Mouse (Mus musculus): Measurements from ENCODE around the gene Abca8a.

The Abca8a gene

DNA sequence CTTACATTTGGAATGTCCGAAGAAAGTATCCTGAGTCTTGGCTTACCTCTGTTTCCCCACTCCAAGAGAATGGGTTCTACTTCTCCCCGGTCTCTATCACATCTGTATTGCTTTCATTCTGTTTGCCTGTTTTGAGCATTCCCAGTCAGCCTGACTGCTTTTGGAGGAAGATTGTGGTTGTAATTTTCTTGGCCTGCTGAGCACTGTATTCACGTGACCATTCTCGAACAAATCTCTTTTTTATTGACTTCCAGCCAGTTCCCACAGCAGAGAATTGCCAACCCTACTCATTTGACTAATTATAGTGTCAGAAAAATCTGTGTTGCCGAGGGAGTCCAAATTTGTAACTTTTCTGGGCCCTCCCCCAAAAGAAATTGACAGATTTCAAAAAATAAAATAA is at the start of gene Abca8a:
TSS of gene Abca8a (minus strand) at position 121 of the 400 bp plus-strand sequence.
- no peak for DNase-seq (ENCODE audit: low read depth in 1 of 2, low spot score in 2 of 2)

DNA sequence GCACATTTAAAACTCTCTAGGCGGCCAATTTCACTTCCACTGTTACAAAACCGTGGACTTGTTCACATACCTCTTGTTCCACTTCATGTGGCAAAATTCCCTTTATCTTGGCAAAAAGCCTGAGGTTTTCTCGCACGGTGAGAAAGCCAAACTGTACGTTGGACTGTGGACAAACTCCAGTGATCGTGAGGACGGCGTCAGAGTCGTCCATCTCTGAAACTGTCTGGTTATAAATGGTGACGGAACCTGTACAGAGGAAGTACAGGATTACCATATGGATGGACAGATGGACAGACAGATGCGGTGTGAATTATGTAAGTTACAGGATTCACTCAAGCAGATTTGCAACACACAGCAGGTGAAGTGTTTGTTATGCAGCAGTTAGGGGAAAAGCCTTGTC is 49.6 kb upstream of the Abca8a start:
- DNase-seq (ENCODE audit: low read depth in 1 of 2, low spot score in 2 of 2) = no peak

DNA sequence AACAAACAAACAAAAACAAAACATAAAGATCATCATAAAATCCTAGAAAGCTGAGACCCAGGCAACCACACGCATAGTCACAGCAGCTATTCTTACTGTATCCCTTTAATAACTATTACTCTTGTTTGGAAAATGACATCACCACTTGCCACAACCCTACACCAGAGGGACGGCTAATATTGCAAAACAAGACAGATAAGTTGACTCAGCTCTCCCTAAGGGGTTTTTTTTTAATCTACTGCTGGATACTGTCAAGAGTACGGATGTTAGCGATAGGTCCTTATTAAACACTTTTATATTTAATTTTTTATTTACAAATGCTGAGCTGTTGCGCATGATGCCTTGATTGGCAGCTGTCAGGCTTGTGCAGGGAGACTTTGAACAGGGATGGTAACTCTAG is 35.0 kb upstream of the Abca8a start:
- DNase-seq (ENCODE audit: low read depth in 1 of 2, low spot score in 2 of 2) = no peak

DNA sequence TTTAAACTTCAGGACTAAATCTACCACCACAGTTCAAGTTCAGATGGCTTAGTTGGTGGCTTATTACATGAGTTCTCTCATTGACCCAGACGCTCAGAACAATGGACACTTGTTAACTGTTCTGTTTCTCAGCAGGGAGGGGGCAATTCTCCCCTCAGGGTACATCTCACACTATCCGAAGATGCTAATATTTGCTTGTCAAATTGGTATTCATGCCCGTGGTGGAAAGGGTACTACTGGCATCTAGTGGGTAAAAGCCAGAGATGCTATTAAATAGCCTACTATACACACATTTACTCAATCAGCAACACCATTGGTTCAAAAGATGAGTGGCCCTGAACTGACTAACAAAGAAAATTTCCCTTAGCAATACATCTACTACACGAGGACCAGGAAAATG is 15.4 kb upstream of the Abca8a start:
- DNase-seq (ENCODE audit: low read depth in 1 of 2, low spot score in 2 of 2) = no peak

DNA sequence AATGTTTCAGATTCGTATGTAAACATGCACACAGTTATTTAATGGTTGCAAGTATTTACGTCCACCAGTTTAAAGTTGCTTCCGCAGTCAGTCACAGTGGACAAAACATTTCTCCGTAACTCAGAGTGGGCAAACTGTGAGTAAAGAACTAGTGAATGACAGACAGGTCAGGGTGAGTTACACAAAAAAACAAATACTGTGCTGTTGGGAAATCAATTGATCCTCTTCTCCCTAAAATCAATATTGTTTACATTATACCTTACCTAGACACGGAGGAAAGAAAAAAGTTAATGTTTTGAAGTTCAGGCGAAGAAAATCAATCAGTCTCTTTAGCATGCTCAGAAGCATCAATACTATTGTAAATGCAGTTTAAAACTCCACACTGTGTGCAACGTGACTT is 5.7 kb upstream of the Abca8a start:
- DNase-seq (ENCODE audit: low read depth in 1 of 2, low spot score in 2 of 2) = no peak

DNA sequence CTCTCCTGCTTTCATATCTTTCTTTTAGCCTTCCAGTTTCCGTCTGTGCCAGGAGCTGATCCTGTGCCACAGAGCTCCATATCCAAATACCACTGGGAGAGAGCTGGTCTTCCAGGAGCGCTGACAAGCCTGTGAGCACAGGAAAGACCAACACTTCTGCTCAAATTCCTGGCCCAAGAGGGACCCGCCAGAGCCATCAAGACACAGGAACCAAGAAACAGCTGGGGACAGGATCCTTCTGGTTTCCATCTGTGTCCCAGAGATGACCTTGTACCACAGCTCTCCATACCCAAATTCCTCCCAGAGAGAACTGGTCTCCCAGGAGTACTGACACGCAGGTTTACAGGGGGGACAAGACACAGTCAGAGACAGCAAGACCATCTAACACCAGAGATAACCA is 3.1 kb upstream of the Abca8a start:
- DNase-seq (ENCODE audit: low read depth in 1 of 2, low spot score in 2 of 2) = no peak

DNA sequence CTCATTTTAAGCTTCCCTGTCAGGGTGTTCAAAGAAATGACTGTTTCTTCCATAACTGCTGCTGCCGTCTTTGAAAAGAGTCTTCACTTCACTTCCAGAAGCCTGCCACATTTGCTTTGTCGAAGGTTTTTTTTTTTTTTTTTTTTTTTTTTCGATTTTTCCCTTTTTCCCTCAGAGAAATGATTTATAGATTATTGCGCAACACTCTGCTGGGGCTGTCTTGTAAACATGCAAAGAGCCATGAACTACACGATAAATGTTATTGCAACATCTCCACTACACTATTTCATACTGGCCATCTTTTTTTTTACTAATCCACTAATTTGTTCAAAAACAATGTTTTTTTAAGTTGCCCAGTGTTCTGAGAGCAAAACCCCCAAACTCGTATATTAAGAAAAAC is 1.7 kb upstream of the Abca8a start:
- DNase-seq (ENCODE audit: low read depth in 1 of 2, low spot score in 2 of 2) = no peak

DNA sequence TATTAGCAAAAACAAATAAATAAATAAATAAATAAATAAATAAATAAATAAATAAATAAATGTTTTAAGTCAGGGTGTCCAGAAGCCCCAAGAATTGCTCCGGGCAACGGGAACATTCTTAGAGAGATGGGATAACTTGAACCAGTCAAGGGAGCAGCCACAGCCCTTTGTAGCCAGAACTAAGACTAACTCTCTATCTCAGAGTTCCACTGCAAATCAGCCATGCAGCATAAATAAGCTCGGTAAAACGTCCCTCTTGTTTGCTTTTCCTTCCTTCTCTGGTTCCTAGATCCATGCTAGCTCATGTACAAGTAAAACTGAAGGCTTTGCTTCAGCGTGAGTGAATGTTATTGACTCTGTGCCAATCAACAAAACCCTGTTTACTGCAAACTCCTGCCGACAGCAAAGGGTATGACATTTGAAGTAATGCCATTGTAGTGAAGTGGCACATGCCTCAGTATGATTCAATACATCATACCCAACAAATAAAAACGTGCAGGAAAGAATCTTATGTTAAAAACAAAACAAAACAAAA is 865 bp downstream of the Abca8a start:
- DNase-seq (ENCODE audit: low read depth in 1 of 2, low spot score in 2 of 2) = no peak

DNA sequence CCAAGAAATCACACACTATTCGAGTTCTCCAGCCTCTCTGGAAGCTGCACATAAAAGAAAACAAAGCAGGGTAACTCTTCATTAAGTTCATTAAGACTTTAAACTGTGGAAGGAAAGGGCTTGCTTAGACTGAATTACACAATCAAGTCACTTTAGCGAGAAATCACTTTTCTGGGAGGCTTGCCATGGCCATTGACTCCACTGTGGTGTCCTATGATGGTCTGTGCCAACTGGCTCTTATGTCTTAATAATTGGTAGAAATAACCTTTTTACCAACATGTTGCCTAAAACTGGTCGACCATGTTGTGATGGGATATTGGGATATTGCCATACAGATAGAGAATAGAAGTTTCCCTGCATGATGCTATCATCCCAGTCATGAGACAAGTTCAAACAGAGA is 1.5 kb downstream of the Abca8a start:
- DNase-seq (ENCODE audit: low read depth in 1 of 2, low spot score in 2 of 2) = no peak

DNA sequence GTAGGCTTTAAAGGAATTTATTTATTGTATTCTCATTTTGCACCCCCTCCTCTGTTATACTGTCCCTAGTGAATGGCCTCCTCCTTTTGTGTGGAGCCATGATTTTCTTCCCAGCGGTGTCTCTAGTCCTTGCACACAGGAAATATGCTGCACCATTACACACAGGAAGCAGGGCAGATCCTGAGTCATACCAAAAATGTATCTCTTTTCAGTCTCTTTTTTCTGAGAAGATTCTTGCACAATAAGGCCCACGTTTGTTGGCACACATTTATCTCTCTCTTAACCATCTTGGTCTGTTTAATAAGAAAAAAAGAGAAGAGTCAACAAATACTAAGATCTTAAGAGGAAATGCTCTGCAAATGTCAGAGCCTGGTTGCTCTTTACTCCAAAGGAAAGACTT is 4.5 kb downstream of the Abca8a start:
- DNase-seq (ENCODE audit: low read depth in 1 of 2, low spot score in 2 of 2) = no peak

DNA sequence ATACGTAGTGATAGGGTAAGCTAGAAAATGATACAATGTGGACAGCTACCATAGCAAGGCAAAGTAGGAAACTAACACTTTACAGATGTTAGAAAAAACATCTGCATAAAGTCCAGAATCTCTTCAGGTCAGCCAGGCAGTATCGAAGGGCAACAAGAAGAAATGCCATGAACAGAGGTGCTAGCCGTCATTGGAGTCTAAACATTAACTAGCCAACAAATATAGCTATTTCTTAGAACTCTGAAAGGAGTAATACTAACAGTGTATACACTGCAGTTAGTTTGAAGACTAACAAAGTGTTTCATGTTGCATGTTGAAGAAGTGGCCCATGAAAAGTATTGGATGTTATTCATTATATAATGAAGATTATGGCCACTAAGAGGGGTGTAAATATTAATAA is 23.6 kb downstream of the Abca8a start:
- no peak for DNase-seq (ENCODE audit: low read depth in 1 of 2, low spot score in 2 of 2)

DNA sequence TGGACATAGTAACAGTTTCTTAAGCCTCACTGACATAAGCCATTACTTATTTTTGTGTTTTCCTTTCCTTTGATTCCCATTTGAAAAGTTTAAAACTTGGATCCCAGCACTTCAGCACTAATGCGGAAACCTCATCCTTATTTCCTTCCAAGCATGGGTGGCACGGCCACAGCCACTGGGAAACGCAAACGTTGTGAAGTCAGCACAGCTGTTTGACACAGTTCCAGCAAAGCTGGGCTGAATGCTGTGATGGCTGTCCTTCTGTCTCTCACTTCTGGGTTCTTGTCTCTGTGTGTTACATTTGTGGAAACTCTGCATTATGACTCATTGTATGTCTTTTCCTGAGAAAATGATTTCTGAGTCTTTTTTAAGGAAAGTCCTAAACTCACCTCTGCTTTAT is 34.7 kb downstream of the Abca8a start:
- DNase-seq (ENCODE audit: low read depth in 1 of 2, low spot score in 2 of 2) = no peak

DNA sequence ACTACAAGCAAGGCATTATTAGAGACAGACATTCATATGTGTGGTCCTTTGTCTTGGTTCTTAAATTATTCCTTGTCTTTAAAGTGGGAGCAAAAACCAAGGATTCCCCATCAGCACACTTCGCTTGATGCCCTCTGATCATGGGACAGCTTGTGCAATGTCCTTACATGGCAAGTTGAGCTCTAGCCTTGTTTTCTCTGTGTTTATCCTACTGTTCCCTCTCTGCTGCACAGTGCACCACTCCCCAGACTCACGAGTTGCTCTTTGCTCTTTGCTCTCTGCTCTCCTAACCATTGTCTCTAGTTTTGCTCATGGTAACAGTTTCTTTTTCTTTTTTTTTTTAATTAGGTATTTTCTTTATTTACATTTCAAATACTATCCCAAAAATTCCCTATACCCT is 35.7 kb downstream of the Abca8a start:
- no peak for DNase-seq (ENCODE audit: low read depth in 1 of 2, low spot score in 2 of 2)

DNA sequence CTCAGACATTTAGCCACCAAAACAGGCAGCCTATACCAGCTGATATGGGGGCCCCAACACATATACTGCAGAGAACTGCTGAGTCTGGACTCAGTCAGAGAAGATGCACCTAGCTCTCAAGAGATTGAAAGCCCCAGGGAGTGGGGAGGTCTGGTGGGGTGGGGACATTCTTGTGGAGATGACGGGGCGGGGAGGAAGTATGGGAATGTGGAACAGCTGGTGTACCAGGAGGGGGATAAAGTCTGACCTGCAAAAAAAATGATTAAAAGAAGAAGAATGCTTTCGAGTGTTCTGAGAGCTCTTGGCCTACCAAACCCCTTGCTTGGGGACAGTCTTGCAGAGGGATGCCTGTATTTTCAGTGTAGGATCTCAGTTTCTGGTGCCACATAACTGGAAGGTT is 42.1 kb downstream of the Abca8a start:
- DNase-seq (ENCODE audit: low read depth in 1 of 2, low spot score in 2 of 2) = no peak

DNA sequence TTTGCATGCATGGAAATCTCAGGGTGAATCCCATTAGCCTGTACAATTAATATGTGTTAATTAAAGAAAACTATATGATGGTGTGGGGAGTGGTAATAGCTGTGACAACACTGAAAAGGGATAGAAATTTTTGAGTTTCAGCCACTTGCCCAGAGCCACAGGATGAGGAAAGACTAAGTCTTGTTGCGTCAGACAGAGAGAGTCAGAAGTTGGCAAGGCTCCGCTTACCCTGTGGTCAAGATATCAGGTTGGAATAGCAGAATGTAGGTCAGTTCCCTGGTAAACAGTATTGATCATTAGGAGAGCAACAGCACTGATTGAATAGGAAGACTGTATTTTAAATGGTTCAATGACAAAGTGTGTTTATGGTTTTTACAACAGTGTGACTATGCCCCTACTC is 58.0 kb downstream of the Abca8a start:
- no peak for DNase-seq (ENCODE audit: low read depth in 1 of 2, low spot score in 2 of 2)

DNA sequence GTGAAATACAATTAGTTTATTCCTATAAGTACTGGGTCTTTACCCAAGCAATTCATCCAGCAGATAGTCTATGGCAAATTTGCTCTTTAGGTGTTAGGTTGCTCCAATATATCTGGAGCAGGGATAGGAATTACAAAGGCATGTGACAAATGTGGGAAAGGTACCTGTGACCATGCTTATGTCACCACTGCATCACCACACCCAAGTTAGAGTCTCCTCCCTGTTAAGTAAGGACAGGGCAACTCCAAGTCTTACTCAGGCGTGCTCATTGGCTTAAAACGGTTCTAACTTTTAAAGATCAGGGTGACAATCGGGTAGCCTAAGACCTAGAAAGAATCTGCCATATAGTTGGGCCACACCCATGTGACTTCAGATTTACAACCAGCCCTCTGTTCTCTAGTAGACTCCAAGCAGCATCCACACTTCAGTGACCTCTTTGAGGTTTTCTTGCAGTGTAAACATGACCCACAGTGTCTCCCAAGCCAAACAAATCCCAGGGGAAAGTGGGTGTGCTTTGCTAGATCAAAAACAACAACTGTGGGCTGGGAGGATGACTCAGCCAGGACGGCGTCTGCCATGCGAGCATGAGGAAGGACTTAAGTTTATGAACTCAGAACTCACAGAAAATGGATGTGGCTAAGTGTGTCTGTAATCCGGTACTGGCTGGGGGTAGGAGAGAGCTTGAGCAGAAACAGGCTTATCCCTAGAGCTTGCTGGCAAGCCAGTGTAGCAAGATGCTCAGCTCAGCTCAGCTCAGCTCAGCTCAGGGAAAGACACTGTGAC is 66.7 kb downstream of the Abca8a start:
- no peak for DNase-seq (ENCODE audit: low read depth in 1 of 2, low spot score in 2 of 2)

DNA sequence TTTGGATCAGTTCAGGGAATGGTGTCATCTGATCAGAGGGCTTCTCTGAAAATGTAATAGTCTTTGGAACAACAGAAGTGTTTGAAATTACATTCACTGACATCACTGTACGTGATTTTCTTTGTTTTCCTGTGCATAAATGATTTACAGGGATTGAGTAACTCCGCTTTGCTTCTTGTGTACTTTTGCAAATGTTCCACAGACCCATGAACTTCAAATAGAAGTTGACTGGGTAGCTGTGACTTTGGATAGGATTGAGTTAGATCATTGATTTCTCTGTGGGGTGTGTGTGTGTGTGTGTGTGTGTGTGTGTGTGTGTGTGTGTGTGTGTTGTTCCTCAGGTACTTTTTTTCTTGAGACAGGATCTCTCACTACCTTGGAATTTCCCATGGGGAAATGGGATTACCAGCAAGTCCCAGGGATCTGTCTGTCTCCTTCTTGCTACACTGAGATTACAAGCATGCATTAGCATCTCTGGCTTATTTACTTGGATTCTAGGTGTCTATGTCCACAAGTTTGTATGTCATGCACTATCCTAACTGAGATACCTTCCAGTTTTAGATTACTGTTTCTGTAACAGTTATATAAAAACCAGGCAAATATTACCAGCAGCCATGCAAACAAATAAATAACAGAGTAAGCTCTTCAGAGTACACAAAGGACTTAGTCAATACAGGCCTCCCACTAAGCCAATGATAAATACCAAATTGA is 84.8 kb downstream of the Abca8a start:
- no peak for DNase-seq (ENCODE audit: low read depth in 1 of 2, low spot score in 2 of 2)

DNA sequence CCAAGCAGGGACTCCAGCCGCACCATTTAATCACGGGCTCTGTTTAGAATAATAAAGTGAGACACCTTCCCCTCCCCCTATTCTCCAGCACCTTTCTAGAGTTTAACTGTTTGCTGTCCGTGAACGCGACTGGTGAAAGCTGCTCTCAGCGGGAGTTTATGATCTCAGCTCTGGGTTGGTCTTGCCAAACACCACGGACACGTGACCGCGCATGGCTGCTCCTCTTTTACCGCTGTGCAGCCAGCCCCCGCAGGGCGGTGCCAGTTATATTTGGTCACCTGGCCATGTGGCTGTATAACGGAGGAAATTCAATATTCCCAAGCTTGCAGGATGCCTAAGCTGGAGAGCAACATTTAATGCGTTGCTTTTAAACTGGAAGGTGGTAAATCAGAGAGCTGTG is 100.2 kb downstream of the Abca8a start, which contains the start of gene Abca8b:
TSS of gene Abca8b (minus strand) at position 222 of the 400 bp plus-strand sequence.
- DNase-seq (ENCODE audit: low read depth in 1 of 2, low spot score in 2 of 2) = peak; percentile 1 to 6

DNA sequence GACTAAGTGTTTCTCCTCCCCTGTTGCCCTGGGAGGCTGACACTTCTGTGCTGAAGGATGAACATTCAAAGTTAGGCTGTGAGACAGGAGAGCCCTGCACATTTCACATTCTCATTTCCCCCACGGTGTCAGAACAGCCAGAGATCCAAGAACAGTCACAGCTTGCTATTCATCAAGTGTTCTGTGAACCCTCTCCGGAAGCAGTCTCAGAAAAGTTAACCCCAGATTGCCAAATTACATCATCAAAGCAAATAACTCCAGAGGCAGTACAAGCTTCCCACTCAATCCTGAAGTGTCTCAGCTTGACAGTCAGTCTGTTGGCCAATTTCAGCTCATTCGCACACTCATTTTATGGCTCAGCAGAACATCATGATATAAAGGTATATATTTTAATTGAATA is 100.8 kb downstream of the Abca8a start:
- DNase-seq (ENCODE audit: low read depth in 1 of 2, low spot score in 2 of 2) = no peak

DNA sequence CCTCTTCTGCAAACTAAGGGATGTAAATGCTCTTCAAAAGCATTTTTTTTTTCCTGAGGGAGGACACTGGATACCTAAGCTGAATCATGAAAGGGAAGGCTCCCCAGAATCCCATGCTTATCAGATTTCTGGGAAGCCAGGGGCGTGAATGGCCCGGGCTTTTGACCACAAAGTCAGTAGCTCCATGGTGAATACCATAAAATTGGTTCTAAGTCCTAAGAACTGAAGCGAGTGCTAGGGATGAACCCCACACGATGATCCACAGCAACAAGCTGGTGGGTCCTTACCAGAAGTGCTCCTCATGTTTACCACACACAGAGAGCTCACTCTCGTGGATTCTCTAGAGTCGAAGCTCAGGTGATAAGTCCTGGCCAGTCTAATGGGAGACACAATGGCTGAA is 101.8 kb downstream of the Abca8a start:
- DNase-seq (ENCODE audit: low read depth in 1 of 2, low spot score in 2 of 2) = no peak

DNA sequence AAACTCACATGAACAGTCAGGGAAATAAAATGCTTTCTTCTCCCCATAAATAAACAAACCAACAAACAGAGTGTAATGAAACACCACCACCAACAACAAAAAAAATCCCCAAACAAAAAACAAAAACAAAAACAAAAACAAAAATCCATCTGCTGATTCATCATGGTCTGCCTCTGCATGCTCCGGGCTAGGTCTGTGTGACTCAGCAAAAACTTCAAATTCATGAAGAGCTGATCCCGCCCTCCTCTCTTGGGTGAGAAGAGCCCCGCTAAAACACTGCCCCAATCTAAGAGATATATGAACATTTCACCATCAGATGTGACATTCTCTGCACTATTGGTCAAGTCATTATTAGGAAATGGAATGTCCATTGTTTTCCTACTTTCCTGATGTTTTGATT is 104.5 kb downstream of the Abca8a start:
- DNase-seq (ENCODE audit: low read depth in 1 of 2, low spot score in 2 of 2) = no peak

DNA sequence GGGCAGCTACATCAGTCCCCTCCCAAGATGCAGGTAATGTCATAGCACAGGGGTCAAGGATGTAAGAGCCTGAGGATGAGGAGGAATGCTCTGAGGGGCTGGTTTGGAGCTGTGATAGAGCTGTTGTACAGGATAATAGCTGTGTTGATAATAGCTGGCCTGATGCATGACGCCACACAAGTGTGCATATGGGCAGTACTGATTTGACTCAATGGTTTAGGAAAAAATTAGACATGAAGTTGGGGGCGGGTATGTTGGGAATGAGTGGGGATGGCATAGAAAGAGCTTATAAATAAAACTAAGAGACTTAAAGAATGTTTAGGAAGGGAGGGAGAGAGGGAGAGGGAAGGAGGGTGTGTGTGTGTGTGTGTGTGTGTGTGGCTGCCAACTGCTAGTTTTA is 105.5 kb downstream of the Abca8a start:
- no peak for DNase-seq (ENCODE audit: low read depth in 1 of 2, low spot score in 2 of 2)

DNA sequence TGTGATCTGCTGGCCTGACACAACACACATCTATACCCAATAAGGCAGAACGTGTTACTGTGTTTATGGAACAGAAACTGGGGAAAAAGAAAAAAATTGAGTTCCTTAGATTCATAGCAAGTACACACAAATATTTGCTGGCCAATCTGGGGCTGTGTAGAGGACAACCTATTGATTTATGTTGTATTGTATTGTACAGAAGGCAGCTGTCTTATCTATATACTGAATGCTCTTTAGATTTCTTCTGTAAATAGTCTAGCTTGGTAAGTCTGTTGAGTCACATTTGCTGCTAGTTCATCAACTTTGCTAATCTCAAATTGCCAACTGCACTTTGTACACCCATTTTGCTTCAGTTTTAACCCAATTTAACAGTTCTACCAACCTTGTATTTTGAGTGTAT is 107.6 kb downstream of the Abca8a start:
- no peak for DNase-seq (ENCODE audit: low read depth in 1 of 2, low spot score in 2 of 2)

All from monocyte, adult 2 months (primary cell).